Mouse (Mus musculus) ES-E14 (cell line): ENCODE results near the gene St6galnac6. TPM values are rescaled to one million over a fixed set of nuclear protein-coding genes. Genes with fewer than 3 reads are reported as not detected.

Experiments used
- DNase-seq: peaks from one replicate; pipeline ENCODE4 v3.0.0-alpha.2; 2013; ENCODE audit warnings: low read depth, low spot score
- H3K27ac ChIP-seq: 2 replicates; pipeline ENCODE4 v1.5.1; 2012; ENCODE audit warnings: low read depth, mild to moderate bottlenecking, low read length, moderate library complexity, mixed read lengths; ENCODE audit not compliant: poor library complexity, insufficient read depth, severe bottlenecking
- H3K36me3 ChIP-seq: 2 replicates; pipeline ENCODE4 v1.6.1; 2012; ENCODE audit warnings: mild to moderate bottlenecking, low read length, moderate library complexity, mixed read lengths; ENCODE audit not compliant: control insufficient read depth, poor library complexity, insufficient read depth, severe bottlenecking
- H3K4me1 ChIP-seq, 2 experiments: fragments of 150-350 bp in 1 of 2; sonication (generic) in 1 of 2; 2 replicates each; pipeline ENCODE4 v1.6.1; 2012; ENCODE audit warnings: low read length in 2 of 2, mild to moderate bottlenecking in 1 of 2, mixed read lengths in 1 of 2; ENCODE audit not compliant: control insufficient read depth in 2 of 2, insufficient read depth in 2 of 2, poor library complexity in 1 of 2
- H3K4me3 ChIP-seq, 2 experiments: fragments of 150-350 bp in 1 of 2; sonication (generic) in 1 of 2; 2 replicates each; pipeline ENCODE4 v1.5.1; 2012; ENCODE audit warnings: low read length in 2 of 2, low read depth in 1 of 2, mild to moderate bottlenecking in 1 of 2, mixed read lengths in 1 of 2; ENCODE audit not compliant: insufficient read depth in 1 of 2, poor library complexity in 1 of 2, severe bottlenecking in 1 of 2
- H3K9ac ChIP-seq: 2 replicates; pipeline ENCODE4 v1.6.1; 2012; ENCODE audit warnings: low read depth, mild to moderate bottlenecking, low read length, mixed read lengths; ENCODE audit not compliant: poor library complexity, insufficient read depth, severe bottlenecking
- H3K9me3 ChIP-seq: fragments of 150-350 bp; sonication (generic); 2 replicates; pipeline ENCODE4 v1.6.1; 2012; ENCODE audit warnings: low read depth, mild to moderate bottlenecking, low read length; ENCODE audit not compliant: control insufficient read depth, insufficient read depth
- CHD2 ChIP-seq: IDR thresholded peaks from 2 replicates; pipeline ENCODE4 v1.6.1; 2014; ENCODE audit warnings: mild to moderate bottlenecking, low read depth, low read length, inconsistent platforms
- HCFC1 ChIP-seq: IDR thresholded peaks from 2 replicates; pipeline ENCODE4 v1.6.1; 2012; ENCODE audit warnings: low read length, inconsistent platforms, borderline replicate concordance; ENCODE audit not compliant: insufficient read depth
- MAFK ChIP-seq: IDR thresholded peaks from 2 replicates; pipeline ENCODE4 v1.6.1; 2014; ENCODE audit warnings: mild to moderate bottlenecking, low read depth, low read length, inconsistent platforms; ENCODE audit not compliant: insufficient read depth
- ZC3H11A ChIP-seq: IDR thresholded peaks from 2 replicates; pipeline ENCODE4 v1.6.1; 2012; ENCODE audit warnings: low read depth, mild to moderate bottlenecking, inconsistent platforms, low read length, borderline replicate concordance
- ZNF384 ChIP-seq: IDR thresholded peaks from 2 replicates; pipeline ENCODE4 v1.6.1; 2012; ENCODE audit warnings: low read depth, low read length, inconsistent platforms
- in situ Hi-C, 2 experiments: fragments of 600-800 bp; cut with MboI; formaldehyde crosslinking; loops; one replicate each; pipeline ENCODE4 v1.15.1; 2025; ENCODE audit warnings: low sequenced_read_pairs in 2 of 2, inconsistent platforms in 1 of 2; ENCODE audit not compliant: unreplicated experiment in 2 of 2
- total RNA-seq: library from RNA; depleted of rRNA; stranded (reverse); fragments of 300-350 nt; gene quantifications from 2 replicates; pipeline ENCODE4 v1.2.3, GENCODE M21; 2012

The St6galnac6 gene
- total RNA-seq, 1 experiment: 18.0 TPM

- Histone ChIP-seq H3K4me1 (peaks cover 3 to 7% of the 10 kb centered on the region in 2 experiments; a peak in 3 of 4 replicates), H3K27ac (no peak overlapping the region), H3K36me3 (no peaks in the 10 kb centered on the region), H3K4me3 (peak overlapping the region; percentile 26 to 30), H3K9me3 (no peaks in the 10 kb centered on the region), H3K9ac (peak overlapping the region; percentile 22; the same call in 1 of the 2 replicates)
- in situ Hi-C loops: no loop called here
- no peak for TF ChIP-seq MAFK
- TF ChIP-seq HCFC1: no peak
- peak; percentile 57; the same call in 1 of the 2 replicates for TF ChIP-seq ZC3H11A
- TF ChIP-seq CHD2: no peak
- DNase-seq: peak; percentile 83
Observed at GRCm38 (mm10) chr2:32582830-32583799, 16.4 kb upstream of the St6galnac6 start.

GRCm38 (mm10) chr2:32585149-32585714 lies 14.3 kb upstream of the St6galnac6 start:
- no peaks in the 10 kb centered on the region for H3K9me3 ChIP-seq

GRCm38 (mm10) chr2:32586871-32587351 lies 12.6 kb upstream of the St6galnac6 start, which contains the start of gene St6galnac4:
Gene St6galnac4, plus strand, starts transcription at chr2:32587095.
- peak within 1 kb of the TSS; percentile 75 to 81 for H3K4me3 ChIP-seq
- peak; percentile 94 for DNase-seq
- peak within 1 kb of the TSS; percentile 80 for H3K9ac ChIP-seq
- TF ChIP-seq MAFK: no peak
- TF ChIP-seq CHD2: no peak
- TF ChIP-seq ZC3H11A: no peak
- TF ChIP-seq ZNF384: no peak
- TF ChIP-seq HCFC1: 0 out of 2 replicates have a peak, but pooled peaks have one; percentile 43
- H3K4me1 ChIP-seq: peaks cover 3 to 7% of the 10 kb centered on the region in 2 experiments; a peak in 3 of 4 replicates
- H3K27ac ChIP-seq: no peak within 1 kb of the TSS
- in situ Hi-C loops: no loop called here
- H3K36me3 ChIP-seq: no peaks in the 10 kb centered on the region
- H3K9me3 ChIP-seq: no peaks in the 10 kb centered on the region

More at GRCm38 (mm10) chr2:32585149-32585714, 14.3 kb upstream of the St6galnac6 start:
- TF ChIP-seq HCFC1: no peak
- no peak for TF ChIP-seq ZC3H11A
- TF ChIP-seq MAFK: no peak
- Histone ChIP-seq H3K4me1 (peaks cover 3 to 7% of the 10 kb centered on the region in 2 experiments; a peak in 3 of 4 replicates), H3K36me3 (no peaks in the 10 kb centered on the region), H3K4me3 (no peak overlapping the region), H3K27ac (no peak overlapping the region), H3K9ac (no peak overlapping the region)
- DNase-seq: no peak
- in situ Hi-C loops: no loop called here

- Histone ChIP-seq H3K9me3 (no peaks in the 10 kb centered on the region), H3K9ac (peak overlapping the region; percentile 80; the same call in 1 of the 2 replicates), H3K36me3 (no peaks in the 10 kb centered on the region), H3K4me3 (peak overlapping the region; percentile 75 to 81), H3K4me1 (peaks cover 3 to 7% of the 10 kb centered on the region in 2 experiments; a peak in 3 of 4 replicates), H3K27ac (no peak overlapping the region)
- TF ChIP-seq MAFK (no peak), CHD2 (no peak), ZC3H11A (no peak), HCFC1 (no peak), ZNF384 (no peak)
- DNase-seq: no peak
- in situ Hi-C loops: no loop called here
Observed at GRCm38 (mm10) chr2:32587731-32588321, 11.7 kb upstream of the St6galnac6 start.
